Mouse (Mus musculus) lung, adult 18-20 months (tissue): ENCODE data around the gene Igsf8.

Experiments
- DNase-seq, 2 experiments: peaks; one replicate each; pipeline ENCODE4 v3.0.0; 2022; ENCODE audit warnings: mixed read lengths in 2 of 2

Igsf8 gene

DNA sequence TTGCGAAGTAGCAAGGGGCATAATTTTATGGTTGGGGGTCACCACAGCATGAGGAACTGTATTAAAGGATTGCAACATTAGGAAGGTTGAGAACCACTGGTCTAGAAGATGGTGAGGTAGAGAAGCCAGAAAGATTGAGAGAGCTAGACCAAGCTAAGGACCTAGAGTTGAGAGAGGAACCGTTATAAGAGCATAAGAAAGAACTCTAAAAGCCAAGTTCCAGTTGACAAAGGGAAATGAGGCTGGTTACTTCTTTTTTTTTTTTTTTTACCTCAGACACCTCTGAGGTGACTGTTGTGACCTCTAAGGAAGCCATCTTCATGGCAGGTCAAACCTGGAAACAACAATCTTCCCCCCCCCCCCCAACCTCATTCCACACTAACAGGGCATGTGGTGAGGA lies 43.7 kb downstream of the Igsf8 start:
- DNase-seq: no peak

- no peak for DNase-seq
Observed at GRCm38 (mm10) chr1:172305635-172306034, 44.2 kb downstream of the Igsf8 start.

- no peak for DNase-seq
Observed at GRCm38 (mm10) chr1:172306196-172306595, 44.8 kb downstream of the Igsf8 start.

- DNase-seq: no peak
Observed at GRCm38 (mm10) chr1:172306885-172307284, 45.4 kb downstream of the Igsf8 start.

GRCm38 (mm10) chr1:172307936-172308335 lies 46.5 kb downstream of the Igsf8 start:
- DNase-seq: peak; percentile 66 to 81

DNA sequence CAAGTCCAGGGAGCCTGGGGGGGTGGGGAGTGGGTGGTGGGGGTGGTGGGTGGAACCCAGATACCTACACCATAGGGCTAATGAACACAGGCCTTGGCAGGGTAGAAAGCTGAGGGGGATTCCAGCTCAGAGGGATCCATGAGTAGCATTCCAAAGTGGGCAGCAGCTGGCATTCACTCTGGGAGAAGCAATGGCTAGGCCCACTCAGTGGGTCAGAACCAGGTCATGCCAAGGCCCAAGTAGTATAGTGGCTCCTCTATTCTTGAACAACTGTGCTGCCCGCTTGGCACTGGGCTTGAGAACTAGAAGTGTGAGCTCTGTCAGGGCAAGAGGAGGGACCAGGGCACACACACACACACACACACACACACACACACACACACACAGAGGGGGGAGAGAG lies 47.0 kb downstream of the Igsf8 start:
- no peak for DNase-seq

GRCm38 (mm10) chr1:172309699-172310398 lies 48.4 kb downstream of the Igsf8 start:
- peak; percentile 88 to 93 for DNase-seq

- peak; percentile 85 to 91 for DNase-seq
Observed at GRCm38 (mm10) chr1:172311248-172311906, 49.9 kb downstream of the Igsf8 start.

GRCm38 (mm10) chr1:172311921-172312767 lies 50.7 kb downstream of the Igsf8 start:
- DNase-seq: peak; percentile 89 to 94

DNA sequence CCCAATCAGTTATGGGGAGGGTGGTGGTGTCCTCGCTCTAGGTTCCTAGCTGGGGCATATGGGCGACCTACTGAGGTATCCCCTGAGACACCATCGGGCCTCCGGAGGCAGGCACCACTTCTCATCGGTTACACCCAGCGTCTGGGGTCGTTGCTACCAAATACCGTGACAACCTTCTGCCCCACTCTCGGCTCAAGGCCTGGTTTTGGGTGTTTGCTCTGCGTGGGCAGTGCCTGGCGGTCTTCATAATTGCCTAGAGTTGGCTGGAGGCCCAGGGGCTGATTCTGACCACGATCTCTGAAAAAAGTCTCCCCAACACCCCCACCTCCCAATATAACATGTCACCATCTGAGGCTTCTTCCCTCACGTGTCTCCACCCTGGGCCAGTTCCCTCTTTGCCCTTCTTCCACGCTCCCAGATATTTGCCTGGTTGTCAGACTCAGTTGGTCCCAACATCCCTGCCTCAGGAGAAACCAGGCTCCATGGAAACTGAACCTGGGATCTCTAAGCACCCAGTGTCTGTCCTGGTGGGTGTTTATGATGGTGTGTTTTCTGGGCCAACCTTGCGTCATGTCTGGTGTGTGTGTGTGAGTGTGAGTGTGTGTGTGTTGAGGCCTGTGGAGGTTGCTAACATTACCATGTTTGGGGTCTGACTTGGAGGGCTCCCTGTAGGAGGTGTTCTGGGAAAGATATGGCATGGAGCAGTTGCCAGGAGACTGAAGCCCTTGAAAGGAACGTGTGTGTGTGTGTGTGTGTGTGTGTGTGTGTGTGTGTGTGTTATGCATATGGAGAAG lies 51.5 kb downstream of the Igsf8 start:
- peak in 1 of 2 experiments; percentile 34 for DNase-seq

DNA sequence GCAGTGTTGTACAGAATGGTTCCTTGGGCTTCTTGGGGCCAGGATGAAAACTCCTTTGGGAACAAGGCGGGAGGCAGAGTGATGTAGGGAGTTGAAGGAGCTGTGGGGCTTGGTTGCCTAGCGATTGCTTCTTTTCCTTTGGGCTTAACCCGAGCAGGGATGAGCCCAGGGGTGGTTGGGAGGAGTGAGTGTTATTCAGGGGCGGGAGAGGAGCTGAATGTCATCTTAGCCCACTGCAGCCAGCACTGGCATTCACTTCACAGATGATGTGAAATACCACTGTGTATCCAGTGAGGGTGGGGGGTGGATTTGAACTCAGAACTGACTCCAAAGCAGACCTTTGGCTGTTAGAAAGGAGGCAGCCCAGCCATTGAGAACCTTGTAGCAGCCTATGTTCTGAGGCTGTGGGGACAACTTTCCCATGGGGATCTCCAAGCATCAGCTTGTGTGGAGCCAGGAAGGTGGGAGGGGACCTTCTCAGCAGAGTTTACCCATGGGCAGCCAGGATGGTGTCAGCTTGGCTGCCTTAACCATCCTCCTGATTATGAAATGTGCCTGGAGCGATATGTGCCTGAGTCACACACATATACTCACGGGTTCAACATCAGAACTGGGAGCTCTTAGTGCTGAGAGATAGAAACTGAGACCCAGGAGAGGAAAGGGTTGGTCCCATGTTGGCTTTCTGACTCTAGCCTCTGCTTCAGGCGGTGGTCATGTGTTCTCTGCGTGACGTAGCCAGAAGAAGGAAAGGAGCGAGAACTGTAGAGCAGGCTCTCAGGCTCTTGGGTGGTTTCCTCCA lies 52.4 kb downstream of the Igsf8 start:
- DNase-seq: no peak

- no peak for DNase-seq
Observed at GRCm38 (mm10) chr1:172314911-172315310, 53.5 kb downstream of the Igsf8 start.

GRCm38 (mm10) chr1:172317431-172317830 lies 56.0 kb downstream of the Igsf8 start:
- no peak for DNase-seq

DNA sequence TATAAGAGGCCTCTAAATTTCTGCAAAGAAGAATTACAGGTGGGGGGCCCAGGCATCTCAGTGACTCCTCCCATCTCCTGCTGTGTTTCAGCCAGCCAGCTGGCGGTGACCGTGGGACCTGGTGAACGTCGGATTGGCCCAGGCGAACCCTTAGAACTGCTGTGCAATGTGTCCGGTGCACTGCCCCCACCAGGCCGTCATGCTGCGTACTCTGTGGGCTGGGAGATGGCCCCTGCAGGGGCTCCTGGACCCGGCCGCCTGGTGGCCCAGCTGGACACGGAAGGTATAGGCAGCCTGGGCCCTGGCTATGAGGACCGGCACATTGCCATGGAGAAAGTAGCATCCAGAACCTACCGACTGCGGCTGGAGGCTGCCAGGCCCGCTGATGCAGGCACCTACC lies 56.5 kb downstream of the Igsf8 start:
- DNase-seq: no peak

GRCm38 (mm10) chr1:172318424-172319035 lies 57.1 kb downstream of the Igsf8 start:
- no peak for DNase-seq

- DNase-seq: no peak
Observed at GRCm38 (mm10) chr1:172319346-172319745, 57.9 kb downstream of the Igsf8 start.

DNA sequence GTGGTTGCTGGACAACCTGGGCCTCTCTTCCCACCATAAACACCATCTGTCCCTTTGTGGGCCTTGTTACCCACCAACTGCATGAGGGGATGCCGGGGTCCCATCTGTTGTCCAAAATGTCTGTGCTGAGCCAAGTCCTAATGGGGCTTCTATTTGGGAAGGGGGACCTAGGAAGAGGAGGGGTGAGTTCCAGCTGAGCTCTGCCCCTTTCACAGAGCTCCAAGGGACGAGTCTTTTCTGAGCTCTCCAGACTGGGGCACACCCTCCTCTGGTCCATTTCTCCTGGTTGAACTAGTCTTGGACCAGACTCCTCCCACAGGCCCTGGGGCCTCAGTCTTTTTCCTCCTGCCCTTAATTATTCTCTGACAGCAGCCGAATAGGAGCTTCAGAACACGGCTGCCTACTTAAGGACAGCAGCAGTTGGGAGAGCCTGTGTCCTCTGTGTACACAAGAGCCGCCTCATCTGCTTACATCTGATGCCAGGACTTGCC lies 58.5 kb downstream of the Igsf8 start:
- no peak for DNase-seq

GRCm38 (mm10) chr1:172322725-172323124 lies 61.3 kb downstream of the Igsf8 start:
- DNase-seq: no peak

GRCm38 (mm10) chr1:172323298-172323697 lies 61.9 kb downstream of the Igsf8 start:
- no peak for DNase-seq

DNA sequence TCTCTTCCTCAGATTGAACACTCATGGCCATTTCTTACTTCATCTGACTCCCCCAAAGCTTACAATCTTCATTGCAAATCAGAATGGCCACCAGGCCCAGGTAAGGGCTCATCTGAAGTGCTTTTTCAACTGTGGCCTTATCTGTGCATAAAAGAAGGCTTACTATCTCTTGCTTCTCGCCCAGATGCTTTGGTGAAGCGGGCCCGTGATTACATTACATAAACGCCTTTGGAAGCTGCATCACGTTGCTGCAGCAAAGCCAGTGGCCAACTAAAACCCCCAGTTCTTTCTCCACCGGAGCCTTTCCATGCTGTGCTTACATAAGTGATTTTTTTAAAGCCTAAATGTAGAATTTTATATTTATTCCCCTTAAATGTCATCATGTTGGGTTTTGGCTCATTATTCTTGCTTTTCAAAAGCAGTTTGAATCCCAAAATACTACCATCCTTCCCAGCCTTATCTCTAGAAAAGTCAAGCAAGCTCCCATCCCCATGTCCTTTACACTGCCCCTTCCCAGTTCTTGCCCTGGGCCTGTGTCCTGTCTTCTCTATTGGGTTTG lies 62.4 kb downstream of the Igsf8 start:
- DNase-seq: no peak

DNA sequence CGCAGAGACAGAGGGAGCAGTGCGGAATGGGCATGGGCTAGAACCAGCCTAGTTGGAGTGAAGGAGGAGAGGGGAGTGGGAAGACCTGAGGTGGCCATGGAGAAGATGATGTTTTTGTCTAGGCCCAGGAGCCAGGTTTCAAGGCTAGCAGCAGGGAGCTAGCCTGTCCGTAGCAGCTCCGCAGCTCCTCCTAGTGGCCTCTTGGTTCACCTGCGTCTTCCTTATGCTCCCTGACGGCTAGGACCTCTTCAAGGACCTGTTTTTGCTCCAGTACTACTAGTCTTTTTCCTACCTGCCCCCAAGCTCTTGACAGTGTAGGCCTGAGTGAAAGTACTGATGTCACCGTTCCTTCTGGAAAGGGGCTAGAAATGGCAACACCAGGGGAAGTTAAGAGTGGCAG lies 63.3 kb downstream of the Igsf8 start:
- peak; percentile 74 to 81 for DNase-seq
